Mouse (Mus musculus) liver, embryonic 14.5 days (tissue): Measurements from ENCODE around the gene Brinp2. TPM values are rescaled to one million over a fixed set of nuclear protein-coding genes. Genes with fewer than 3 reads are reported as not detected.

Source experiments
- ATAC-seq: fragments of 200-750 bp; cut with Nextera tagmentation; 2 replicates; pipeline ENCODE4 v1.8.0; 2017; ENCODE audit warnings: moderate number of reproducible peaks, mild to moderate bottlenecking, moderate library complexity; ENCODE audit not compliant: insufficient read depth
- DNase-seq, 3 experiments: peaks; one replicate each; pipeline ENCODE4 v3.0.0-alpha.2; 2012 to 2013; ENCODE audit warnings: low read depth in 3 of 3, low spot score in 3 of 3
- H3K27ac ChIP-seq: fragments of 300-500 bp; sonication (generic); 2 replicates; pipeline ENCODE4 v1.5.1; 2014; ENCODE audit warnings: moderate library complexity, mild to moderate bottlenecking, control low read depth, inconsistent platforms
- H3K27me3 ChIP-seq: fragments of 300-500 bp; sonication (generic); 2 replicates; pipeline ENCODE4 v1.6.1; 2014; ENCODE audit warnings: mild to moderate bottlenecking, low read length, moderate library complexity; ENCODE audit not compliant: control insufficient read depth, insufficient read depth
- H3K36me3 ChIP-seq: fragments of 300-500 bp; sonication (generic); replicated peaks from 2 replicates; pipeline ENCODE4 v1.6.1; 2014; ENCODE audit warnings: low read depth; ENCODE audit not compliant: control insufficient read depth, insufficient read depth
- H3K4me1 ChIP-seq, 2 experiments: fragments of 200-500 bp in 1 of 2; fragments of 300-500 bp in 1 of 2; sonication (generic) in 1 of 2; replicated peaks; 2 replicates each; pipeline ENCODE4 v1.6.1; 2012 to 2014; ENCODE audit warnings: antibody characterized with exemption in 1 of 2, inconsistent platforms in 1 of 2, low read length in 1 of 2; ENCODE audit not compliant: control insufficient read depth in 2 of 2, insufficient read depth in 2 of 2
- H3K4me2 ChIP-seq: fragments of 300-500 bp; sonication (generic); 2 replicates; pipeline ENCODE4 v1.6.1; 2014; ENCODE audit warnings: low read depth, mild to moderate bottlenecking, control low read depth, moderate library complexity
- H3K4me3 ChIP-seq, 2 experiments: fragments of 200-500 bp in 1 of 2; fragments of 300-500 bp in 1 of 2; sonication (generic) in 1 of 2; 2 replicates each; pipeline ENCODE4 v1.5.1; 2012 to 2014; ENCODE audit warnings: low read depth in 2 of 2, low read length in 2 of 2, mild to moderate bottlenecking in 2 of 2, control low read depth in 1 of 2, inconsistent platforms in 1 of 2, moderate library complexity in 1 of 2; ENCODE audit not compliant: insufficient read depth in 1 of 2
- H3K9ac ChIP-seq: fragments of 300-500 bp; sonication (generic); replicated peaks from 2 replicates; pipeline ENCODE4 v1.6.1; 2014; ENCODE audit warnings: mild to moderate bottlenecking, control low read depth, moderate library complexity
- H3K9me3 ChIP-seq: fragments of 300-500 bp; sonication (generic); 2 replicates; pipeline ENCODE4 v1.6.1; 2016; ENCODE audit warnings: low read length, mixed read lengths; ENCODE audit not compliant: control insufficient read depth
- CTCF ChIP-seq: IDR thresholded peaks from 2 replicates; pipeline ENCODE4 v1.5.1; 2016; ENCODE audit warnings: antibody characterized with exemption, low read depth, control low read depth
- EP300 ChIP-seq: IDR thresholded peaks from 2 replicates; pipeline ENCODE4 v1.6.1; 2016; ENCODE audit warnings: antibody characterized with exemption, low read depth
- WGBS: fragments of 180-500 bp; shearing (Covaris S2); extraction: QIAGEN DNeasy Blood & Tissue Kit; methylation state at CpG from one replicate; pipeline ENCODE4 v1.1.7; 2014; ENCODE audit not compliant: insufficient replicate concordance; 5-methylcytosine and 5-hydroxymethylcytosine counted together
- polyA plus RNA-seq, 2 experiments: library from polyadenylated mRNA; depleted of rRNA in 1 of 2; stranded (reverse) in 1 of 2; unstranded in 1 of 2; fragments of >200 nt; fragmentation: Nextera tagmentation in 1 of 2; extraction: Ambion mirVana in 1 of 2; gene quantifications; 2 replicates each; pipeline versions ENCODE4 v1.2.1 to v1.2.3; 2012 to 2014

Brinp2 gene
- polyA plus RNA-seq, 2 experiments, result not detected

DNA sequence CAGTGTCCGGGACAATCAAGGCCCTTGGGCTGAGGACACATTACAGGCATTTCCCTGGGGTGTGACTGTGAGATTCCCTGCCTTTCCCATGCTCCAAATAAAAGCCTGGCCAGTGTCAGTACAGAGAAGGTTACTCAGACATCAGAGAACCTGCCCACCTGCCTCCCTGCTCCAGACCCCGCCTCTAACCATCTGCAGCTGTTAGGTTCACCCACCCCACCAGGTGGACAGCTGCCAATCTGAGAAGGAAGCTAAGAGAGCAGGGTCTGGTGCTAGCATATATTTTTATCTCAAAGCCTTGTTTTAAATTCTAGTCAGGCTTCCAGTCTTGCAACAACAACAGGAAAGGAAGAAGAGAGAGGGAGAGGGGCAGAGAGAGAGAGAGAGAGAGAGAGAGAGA lies 128.9 kb downstream of the Brinp2 start:
- ATAC-seq (no peak), DNase-seq (no peak)
- TF ChIP-seq EP300 (no peak), CTCF (no peak)
- Histone ChIP-seq H3K27ac (no peak overlapping the region), H3K9ac (no peak overlapping the region), H3K27me3 (no peaks in the 10 kb centered on the region), H3K4me3 (no peak overlapping the region), H3K36me3 (no peaks in the 10 kb centered on the region), H3K4me1 (no peaks in the 10 kb centered on the region), H3K4me2 (no peak overlapping the region), H3K9me3 (no peaks in the 10 kb centered on the region)
- WGBS, result 56% methylated on average over 2 of the region's 2 CpGs

DNA sequence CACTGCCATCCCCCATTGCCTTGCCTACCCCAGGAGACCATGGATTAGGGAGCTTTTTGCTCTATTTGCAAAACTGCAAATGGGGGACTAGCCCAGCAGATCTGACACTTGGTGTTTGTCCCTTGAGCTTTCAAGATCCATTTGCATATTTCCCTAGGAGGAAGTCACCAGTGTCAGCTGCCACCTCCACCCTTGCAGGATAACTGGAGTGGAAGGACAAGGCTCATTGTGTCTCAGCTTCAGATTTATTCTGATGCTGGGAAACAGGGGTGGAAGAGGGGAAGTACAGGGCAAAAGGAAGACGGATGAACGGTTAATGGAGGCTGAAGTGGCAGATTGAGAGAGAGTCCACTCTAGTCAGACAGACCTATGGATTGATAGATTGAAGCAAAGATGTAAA lies 129.4 kb downstream of the Brinp2 start:
- Histone ChIP-seq H3K4me2 (no peak overlapping the region), H3K27me3 (no peaks in the 10 kb centered on the region), H3K36me3 (no peaks in the 10 kb centered on the region), H3K9ac (no peak overlapping the region), H3K4me1 (no peaks in the 10 kb centered on the region), H3K27ac (no peak overlapping the region), H3K9me3 (no peaks in the 10 kb centered on the region), H3K4me3 (no peak overlapping the region)
- no peak for TF ChIP-seq CTCF
- TF ChIP-seq EP300, result no peak
- ATAC-seq, result no peak
- DNase-seq, result no peak
- 44% methylated on average over 2 of the region's 2 CpGs for WGBS

DNA sequence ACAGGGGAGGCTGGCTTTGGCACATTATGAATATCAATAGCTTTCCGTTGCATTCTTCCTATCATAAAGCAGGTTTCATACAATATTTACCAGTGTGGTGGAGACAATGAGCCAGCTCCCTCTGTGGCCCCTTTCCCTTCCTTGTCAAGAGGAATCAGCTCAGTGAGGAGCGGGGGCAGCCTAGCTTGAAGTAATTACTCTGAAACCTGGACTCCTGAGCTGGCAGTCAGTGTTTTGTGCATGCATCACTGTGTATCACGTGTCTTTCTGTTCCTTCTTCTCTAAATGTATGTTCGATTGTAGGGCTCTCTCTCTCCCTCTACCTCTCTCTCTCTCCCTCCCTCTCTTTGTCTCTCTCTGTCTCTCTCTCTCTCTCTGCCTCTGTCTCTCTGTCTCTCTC lies 135.1 kb downstream of the Brinp2 start:
- Histone ChIP-seq H3K36me3 (no peaks in the 10 kb centered on the region), H3K9me3 (no peaks in the 10 kb centered on the region), H3K4me3 (no peak overlapping the region), H3K4me1 (no peaks in the 10 kb centered on the region), H3K27ac (no peak overlapping the region), H3K27me3 (no peaks in the 10 kb centered on the region), H3K9ac (no peak overlapping the region), H3K4me2 (no peak overlapping the region)
- ATAC-seq, result no peak
- 48% methylated on average over 4 of the region's 4 CpGs for WGBS
- DNase-seq, result no peak
- TF ChIP-seq EP300, result no peak
- TF ChIP-seq CTCF, result no peak

DNA sequence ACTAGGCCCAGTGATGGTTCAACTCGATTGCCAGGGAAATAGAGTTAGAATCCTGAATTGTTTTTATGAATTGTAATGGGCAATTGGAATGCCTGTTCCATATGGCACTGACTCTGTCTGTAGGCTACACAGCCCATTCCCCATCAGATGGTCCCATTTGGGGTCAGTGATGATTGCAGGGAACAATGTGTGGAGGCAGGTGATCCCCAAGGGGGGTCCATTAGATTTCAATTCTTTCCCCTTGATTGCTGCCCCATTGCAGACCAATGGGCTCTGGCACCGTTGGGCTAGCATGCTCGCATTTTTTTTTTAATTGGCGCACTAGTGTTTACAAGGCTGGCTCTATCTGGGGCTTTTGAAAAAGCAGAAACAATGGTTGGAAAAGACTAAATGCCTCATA lies 136.0 kb downstream of the Brinp2 start:
- DNase-seq (no peak), ATAC-seq (no peak)
- 68% methylated on average over 4 of the region's 4 CpGs for WGBS
- no peak overlapping the region for H3K9ac ChIP-seq
- TF ChIP-seq CTCF, result no peak
- TF ChIP-seq EP300, result no peak
- H3K4me2 ChIP-seq, result no peak overlapping the region
- no peak overlapping the region for H3K27ac ChIP-seq
- H3K36me3 ChIP-seq, result no peaks in the 10 kb centered on the region
- no peaks in the 10 kb centered on the region for H3K9me3 ChIP-seq
- no peaks in the 10 kb centered on the region for H3K27me3 ChIP-seq
- no peaks in the 10 kb centered on the region for H3K4me1 ChIP-seq
- H3K4me3 ChIP-seq, result no peak overlapping the region

DNA sequence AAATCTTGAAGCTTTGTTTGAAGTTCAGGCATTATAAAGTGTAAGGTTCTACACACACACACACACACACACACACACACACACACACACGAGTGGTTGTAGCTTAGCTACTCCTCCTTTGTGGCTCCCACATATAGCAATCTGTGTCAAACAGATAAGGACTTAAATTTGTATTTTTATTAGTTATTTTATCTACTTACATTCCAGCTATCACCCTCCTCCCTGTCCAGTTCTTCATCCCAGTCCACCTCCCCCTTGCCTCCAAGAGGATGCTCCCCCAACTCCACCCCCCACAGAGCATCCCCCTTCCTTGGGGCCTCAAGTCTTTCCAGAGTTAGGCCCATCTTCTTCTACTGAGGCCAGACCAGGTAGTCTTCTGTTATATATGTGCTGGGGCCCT lies 137.4 kb downstream of the Brinp2 start:
- H3K9ac ChIP-seq, result no peak overlapping the region
- no peaks in the 10 kb centered on the region for H3K36me3 ChIP-seq
- H3K4me3 ChIP-seq, result no peak overlapping the region
- ATAC-seq, result no peak
- DNase-seq, result no peak
- no peaks in the 10 kb centered on the region for H3K9me3 ChIP-seq
- H3K27ac ChIP-seq, result no peak overlapping the region
- no peak overlapping the region for H3K4me2 ChIP-seq
- H3K4me1 ChIP-seq, result no peaks in the 10 kb centered on the region
- no peaks in the 10 kb centered on the region for H3K27me3 ChIP-seq
- no peak for TF ChIP-seq EP300
- TF ChIP-seq CTCF, result no peak
- WGBS, result 8% methylated on average over 1 of the region's 1 CpGs
